Mouse (Mus musculus) MEL (cell line): Measurements from ENCODE around the gene Rubcn.

Experiments
- CTCF ChIP-seq, 3 experiments: IDR thresholded peaks in 2 of 3; conservative IDR thresholded peaks in 1 of 3; 2 replicates each; pipeline ENCODE4 v1.5.1; 2011 to 2012; ENCODE audit warnings: low read length in 3 of 3, low read depth in 2 of 3, mild to moderate bottlenecking in 2 of 3, improper control_type of control experiment in 1 of 3, inconsistent platforms in 1 of 3, mixed read lengths in 1 of 3, moderate library complexity in 1 of 3; ENCODE audit not compliant: control insufficient read depth in 1 of 3, insufficient read depth in 1 of 3, poor library complexity in 1 of 3, severe bottlenecking in 1 of 3
- MAX ChIP-seq: IDR thresholded peaks from 2 replicates; pipeline ENCODE4 v1.6.1; 2011; ENCODE audit warnings: low read length, improper control_type of control experiment
- ZC3H11A ChIP-seq: IDR thresholded peaks from 2 replicates; pipeline ENCODE4 v1.6.1; 2012; ENCODE audit warnings: low read depth, mild to moderate bottlenecking, inconsistent platforms, low read length, improper control_type of control experiment

GRCm38 (mm10) chr16:32814539-32814938 lies 63.0 kb downstream of the Rubcn start:
- TF ChIP-seq MAX (no peak), CTCF (IDR thresholded peaks at IDR 0.05 in 2 of 3, conservative IDR thresholded peaks at IDR 0.05 in 1 of 3; ENCODE audit: control insufficient read depth in 1 of 3, insufficient read depth in 1 of 3, low read depth in 2 of 3, low read length in 3 of 3, poor library complexity in 1 of 3, severe bottlenecking in 1 of 3) (no peak), ZC3H11A (no peak)
